Mouse (Mus musculus): ENCODE measurements around the gene Fam98c. TPM values are rescaled to one million over a fixed set of nuclear protein-coding genes. Genes with fewer than 3 reads are reported as not detected.
A peak's percentile ranks its signal among the peaks of the same experiment; 100 is the strongest.
"Not testable (repeated sequence)": the region's sequence is repeated elsewhere in the genome, so short reads cannot be mapped to it uniquely, and the experiment has no call there.

Gene Fam98c
- 10 to 100 TPM; 10.4 to 12.6 (median 10.8) TPM for total RNA-seq (2022)

DNA sequence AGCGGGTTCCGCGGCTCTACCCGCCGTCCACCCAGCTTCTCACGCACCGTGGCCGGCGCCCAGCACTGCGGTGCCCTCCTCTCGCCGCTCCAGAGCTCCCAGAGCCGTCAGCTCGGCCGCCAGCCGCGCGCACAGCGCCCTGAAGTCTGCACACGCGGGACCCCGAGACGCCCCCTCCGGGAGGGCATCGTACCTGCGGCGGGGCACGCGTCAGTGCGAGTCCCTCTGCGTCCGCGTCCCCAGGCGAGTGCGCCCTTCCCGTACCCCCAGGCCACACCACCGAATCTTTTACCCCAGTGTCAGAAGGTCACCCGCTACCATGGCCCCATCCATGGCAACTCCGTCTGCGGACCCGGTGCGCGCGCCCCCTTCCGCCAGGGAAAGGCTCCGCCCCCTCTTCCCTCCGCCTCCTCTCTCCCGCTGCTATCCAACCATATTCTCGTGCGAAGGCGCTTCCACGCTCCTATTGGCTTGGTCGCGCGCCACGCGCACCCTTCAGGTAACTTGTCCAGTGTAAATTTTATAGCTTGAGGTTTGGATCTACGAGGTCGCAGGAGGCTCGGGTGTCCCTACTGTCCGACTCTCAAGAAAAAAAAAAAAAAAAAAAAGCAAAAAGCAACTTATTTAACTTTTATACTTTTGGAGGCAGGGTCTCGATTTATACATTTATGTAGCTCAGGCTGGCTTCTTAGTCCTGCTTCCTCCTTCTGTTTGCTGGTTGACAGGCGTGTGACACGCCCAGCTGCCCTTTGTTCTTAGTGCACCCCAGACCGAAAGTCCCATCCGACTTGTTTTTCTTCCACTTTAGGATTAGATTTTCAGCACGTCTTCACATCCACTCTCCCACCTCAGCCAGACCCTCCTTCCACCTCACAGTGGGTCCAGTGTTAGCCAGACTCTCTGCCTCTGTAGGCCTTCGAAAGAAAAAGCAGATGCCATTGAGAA lies at the start of gene Fam98c:
Gene Fam98c (minus strand): TSS at position 397 of the 945 bp plus-strand sequence.
- peak; percentile 79 for DNase-seq (ENCODE audit: low spot score)

DNA sequence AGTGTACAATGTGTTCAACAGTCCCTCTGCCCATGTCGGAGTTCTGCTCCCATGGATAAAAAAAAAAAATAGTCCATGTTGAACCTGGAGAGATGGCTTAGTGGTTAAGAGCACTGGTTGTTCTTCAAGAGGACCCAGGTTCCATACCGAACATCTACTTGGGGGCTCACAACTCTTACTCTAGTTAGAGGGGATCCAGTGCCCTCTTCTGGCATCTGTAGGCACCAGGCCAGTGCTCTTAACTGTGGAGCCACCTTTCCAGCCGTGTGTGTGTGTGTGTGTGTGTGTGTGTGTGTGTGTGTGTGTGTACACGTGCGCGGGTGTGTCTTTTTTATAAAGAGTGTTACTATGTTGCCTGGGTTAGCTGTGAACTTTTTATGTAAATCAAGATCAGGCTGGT lies 46.5 kb upstream of the Fam98c start:
- no peak for DNase-seq (ENCODE audit: low spot score)

DNA sequence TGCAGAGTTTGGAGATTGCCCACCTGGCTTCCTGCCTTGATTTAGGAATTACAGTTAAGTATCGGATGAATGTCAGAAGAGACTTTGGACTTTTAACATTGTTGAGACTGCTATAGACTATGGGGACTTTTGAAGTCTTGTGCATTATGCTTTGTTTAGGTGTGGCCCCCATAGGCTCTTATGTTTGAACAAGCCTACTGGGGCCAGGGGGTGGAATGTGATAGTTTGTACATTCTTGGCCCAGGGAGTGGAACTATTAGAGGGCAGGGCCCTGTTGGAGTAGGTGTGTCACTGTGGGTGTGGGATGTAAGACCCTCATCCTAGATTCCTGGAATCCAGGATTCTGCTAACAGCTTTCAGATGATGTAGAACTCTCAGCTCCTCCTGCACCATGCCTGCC lies 38.2 kb upstream of the Fam98c start:
- DNase-seq (ENCODE audit: low spot score), result not testable (repeated sequence)

DNA sequence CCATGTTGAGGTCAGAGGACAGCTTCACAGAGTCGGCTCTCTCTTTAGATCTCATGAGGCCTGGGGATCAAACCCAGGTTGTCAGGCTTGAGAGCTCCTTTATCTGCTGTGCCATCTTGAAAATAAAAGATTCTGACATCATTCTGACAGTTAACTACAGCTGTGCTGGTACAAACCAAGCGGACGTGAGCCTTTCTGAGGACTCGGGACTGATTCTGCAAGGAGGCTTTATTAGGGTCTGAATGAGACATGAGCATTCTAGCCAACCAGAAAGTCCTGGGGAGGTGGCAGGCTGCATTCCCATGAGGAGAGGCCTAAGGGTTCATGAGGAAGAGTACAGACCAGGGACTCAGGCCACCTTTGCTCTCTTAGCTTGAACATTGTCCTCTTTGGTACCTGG lies 25.3 kb upstream of the Fam98c start:
- DNase-seq (ENCODE audit: low spot score), result not testable (repeated sequence)

DNA sequence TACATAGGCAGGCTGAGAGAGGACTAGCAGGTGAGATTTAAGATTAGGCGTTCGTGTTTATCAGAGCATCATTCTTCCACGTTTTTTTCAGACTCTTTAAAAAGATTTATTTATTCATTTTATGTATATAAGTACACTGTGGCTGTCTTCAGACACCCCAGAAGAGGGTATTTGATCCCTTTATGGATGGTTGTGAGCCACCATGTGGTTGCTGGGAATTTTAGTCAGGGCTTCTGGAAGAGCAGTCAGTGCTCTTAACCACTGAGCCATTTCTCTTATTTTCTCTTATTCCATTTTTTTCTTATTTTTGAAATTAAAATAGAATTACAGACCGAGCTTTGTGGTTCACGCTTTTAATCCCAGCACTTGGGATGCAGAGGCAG lies 24.8 kb upstream of the Fam98c start:
- no peak for DNase-seq (ENCODE audit: low spot score)

DNA sequence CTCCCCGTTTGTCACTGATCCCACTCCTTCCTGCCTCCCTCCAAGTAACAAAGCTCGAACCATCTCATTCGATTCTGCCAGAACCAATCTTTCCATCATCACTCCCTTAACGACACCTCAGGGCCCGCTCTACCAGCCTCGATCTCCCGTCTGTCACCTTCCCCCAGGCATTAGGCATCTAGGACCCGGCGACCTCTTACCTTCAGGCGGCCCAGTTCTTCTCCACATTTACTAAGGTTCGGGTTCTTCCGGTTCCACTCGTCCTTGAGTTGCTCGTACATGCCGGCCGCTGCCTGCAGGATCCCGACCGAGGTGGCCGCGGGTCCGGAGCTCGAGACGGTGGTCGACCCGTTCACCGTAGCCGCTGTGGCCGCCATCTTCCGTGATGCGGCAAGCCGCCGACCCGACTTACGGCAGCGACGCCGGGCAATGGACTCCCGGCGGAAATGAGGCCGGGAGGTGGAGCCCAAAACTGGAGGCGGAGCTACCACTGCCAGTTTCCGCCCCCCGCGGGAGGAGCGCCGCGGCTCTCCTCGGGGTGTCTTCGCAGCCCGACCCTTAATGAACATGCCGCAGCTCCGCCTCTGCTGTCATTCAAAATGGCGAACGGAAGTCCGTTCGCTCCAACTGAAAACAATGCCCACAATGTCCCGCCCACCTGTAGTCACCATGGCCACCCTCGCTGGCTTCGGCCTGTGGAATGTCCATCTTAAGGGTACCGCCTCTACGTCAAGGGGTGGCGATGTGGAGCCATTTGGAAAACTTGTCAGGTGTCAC lies 24.2 kb upstream of the Fam98c start, which contains the start of gene Psmd8:
Gene Psmd8 (minus strand): TSS at position 625 of the 777 bp plus-strand sequence.
- peak; percentile 97 for DNase-seq (ENCODE audit: low spot score)

DNA sequence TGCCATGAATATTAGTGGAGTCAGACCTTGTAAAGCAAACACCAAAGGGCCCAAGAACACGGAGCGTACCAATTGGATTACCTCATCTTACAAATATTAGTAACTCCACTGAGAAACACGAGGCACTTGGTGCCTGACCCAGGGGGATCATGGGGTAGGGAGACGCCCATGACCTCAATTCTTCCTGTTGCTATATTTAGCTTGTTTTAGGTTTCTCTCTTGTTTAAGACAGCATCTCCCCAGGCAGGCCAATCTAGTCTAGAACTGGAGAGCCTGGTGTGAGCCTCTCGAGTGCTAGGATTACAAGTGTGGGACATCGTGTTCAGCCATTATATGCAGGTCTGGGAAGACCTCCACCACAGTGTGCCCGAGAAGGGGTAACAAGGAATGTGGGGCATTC lies 23.3 kb upstream of the Fam98c start:
- no peak for DNase-seq (ENCODE audit: low spot score)

DNA sequence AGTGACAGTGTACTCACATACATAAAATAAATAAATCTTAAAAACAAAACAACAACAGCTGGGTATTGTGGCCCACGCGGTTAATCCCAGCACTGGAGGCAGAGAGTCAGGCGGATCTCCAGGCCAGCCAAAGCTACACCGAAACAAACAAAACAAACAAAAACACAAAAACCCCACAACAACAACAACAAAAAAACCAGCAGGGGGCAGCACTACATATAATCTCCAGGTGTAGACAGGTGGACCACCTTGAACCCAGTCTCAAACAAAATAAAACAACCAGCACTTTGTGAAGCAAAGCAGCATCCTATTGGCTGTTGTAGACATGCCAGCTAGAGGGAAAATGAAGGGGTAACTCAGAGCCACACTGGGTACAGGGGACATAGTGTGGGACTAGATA lies 22.1 kb upstream of the Fam98c start:
- DNase-seq (ENCODE audit: low spot score), result no peak

DNA sequence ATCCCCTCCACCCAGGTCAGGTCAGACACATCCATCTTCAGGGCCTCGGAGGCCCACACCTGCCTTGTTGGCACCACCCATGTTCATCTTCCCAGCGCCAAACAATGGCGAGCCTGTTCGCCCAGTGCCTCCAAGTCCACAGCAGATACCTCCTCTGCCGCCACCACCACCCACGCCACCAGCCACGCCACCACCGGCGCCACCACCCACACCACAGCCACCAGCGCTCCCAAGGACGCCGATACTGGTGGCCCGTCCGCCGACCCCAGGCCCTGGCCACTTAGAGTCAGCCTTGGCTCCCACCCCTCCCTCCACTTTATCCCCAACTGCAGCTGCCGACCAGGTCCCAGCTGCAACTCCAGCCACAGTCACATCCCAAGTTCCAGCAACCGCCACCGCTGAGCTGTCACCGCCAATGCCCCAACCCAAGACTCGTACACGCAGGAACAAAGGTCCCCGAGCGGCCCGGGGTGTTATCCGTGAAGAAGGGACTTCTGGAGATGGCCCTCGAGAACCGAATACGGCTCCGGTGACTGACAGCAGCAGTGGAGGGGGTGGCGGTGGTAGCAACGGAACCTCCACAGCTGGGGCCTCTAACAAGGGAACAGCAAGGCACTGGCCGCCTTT lies 16.5 kb upstream of the Fam98c start:
- no peak for DNase-seq (ENCODE audit: low spot score)

DNA sequence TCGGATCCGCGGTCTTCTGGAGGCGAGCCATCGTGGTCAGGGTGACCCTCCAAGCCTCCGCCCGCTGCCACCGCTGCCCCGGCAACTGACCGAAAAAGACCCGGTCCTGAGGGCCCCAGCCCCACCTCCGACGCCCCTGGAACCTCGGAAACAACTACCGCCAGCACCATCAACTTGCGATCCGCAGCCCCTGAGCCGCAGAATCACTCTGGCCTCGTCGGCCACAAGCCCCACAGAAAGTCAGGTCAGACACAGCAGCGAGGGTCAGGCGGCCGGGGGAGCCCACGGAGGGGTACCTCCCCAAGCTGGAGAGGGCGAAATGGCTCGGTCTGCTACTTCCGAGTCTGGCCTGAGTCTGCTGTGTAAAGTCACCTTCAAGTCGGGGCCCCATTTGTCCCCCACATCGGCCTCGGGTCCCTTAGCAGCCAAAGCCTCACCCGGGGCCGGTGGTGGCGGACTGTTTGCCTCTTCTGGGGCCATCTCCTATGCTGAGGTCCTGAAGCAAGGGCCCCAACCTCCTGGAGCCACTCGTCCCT lies 15.6 kb upstream of the Fam98c start:
- no peak for DNase-seq (ENCODE audit: low spot score)

DNA sequence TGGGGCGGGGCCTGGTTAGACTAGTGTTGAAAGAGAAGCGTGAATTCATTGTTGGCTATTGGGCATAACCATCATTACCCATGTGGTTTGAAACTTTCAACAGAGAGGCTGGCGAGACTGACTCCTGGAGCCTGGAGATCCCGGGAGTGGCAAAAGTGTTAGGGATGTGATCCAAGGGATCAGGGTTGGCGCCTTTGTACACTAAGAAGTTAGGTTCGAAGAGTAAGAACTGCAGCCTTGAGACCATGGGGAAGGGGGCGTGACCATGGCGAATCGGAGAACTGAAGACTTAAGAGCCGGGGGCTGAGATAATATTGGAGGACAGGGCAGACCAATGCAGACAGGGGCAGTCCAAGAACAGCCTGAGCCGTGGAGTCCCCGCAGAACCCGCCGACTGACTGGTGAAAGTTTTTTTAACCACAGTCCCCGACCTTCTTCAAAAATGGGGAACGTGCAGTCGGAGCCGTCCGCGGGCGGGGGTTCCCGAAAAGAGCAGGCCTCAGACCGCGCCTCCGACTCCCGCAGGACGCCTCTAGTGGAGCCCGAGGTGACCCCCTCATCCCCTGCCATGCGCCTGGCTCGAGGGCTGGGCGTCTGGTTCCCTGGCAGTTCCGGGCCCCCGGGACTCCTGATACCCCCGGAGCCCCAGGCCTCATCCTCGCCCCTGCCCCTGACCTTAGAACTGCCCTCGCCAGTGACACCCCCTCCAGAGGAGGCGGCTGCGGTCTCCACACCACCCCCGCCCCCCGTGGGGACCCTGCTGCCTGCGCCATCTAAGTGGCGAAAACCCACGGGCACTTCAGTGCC lies 14.9 kb upstream of the Fam98c start:
- DNase-seq (ENCODE audit: low spot score), result no peak

DNA sequence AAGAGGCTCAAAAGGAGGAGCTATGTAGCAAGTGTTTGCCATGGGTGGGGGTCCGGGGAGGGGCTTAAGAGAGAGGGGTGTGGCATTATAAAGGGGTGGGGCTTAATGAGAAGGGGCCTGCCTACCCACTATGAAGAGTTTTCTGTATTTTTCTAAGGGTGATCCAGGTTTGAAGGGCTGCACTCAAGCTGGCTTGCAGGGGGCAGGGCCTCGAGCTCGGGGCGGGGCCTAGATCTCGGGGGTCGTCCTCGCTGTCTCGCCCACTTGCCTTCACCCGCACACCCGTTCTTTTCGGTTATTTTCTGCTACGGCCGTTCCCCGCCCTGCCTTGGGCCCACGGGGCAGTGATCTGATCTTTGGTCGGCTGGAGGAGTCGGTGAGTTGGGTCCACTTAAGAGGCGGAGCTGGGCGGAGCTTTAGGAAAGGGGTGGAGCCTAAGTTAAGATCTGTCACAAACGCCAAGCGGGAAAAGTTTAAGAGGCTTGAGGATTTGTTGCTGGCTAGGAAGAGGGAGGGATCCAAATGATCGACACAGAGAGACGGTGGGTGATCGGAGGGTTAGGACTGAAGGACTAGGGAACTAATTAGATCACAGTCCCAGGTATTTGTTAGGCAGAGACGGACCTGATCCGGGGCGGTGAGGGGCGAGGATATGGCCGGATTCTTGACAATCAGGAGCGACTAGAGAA lies 14.2 kb upstream of the Fam98c start, which contains the start of the genes Ggn and Spred3:
Gene Ggn (plus strand): TSS at position 145 of the 689 bp plus-strand sequence.
Gene Spred3 (minus strand): TSS at position 346 of the 689 bp plus-strand sequence.
- DNase-seq (ENCODE audit: low spot score), result peak; percentile 81

DNA sequence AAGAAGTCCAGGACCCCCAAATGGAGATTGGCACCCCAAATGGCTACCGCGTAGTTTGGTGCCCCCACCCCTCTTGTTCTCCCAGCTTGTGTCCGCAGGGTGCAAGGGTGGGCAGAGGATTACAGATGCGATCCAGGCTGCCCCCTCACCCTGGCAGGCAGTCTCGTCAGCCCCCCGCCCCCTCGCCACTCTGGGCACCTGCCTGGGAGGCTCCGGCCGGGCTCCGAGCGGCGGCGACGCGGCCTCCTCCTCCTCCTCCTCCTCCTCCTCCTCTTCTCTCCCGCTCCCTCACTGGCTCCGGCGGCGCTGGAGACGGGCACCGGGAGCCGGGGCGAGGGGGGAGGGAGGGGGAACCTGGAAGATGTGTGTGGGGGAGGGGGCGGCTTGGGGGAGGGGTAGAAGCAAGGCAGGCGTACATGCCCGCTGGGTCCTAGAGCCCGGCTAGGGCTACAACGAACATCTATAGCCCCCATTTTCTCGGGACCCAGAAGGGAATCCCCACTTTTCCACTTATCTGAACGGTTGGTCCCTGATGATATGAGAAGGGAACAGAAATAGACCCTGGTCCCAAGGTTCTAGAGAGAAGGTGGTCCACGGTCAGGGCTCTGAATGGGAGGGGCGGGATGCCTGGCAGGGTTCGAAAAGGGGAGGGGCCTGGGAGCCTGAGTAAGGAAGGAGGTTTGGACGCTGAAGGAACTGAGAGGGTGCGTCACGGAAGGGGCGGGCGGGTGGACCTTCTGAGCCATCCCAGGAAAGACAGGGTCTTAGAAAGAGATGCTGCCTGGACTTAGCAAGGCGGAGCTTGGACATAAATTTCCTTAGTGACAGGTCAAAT lies 13.4 kb upstream of the Fam98c start:
- peak; percentile 75 for DNase-seq (ENCODE audit: low spot score)

DNA sequence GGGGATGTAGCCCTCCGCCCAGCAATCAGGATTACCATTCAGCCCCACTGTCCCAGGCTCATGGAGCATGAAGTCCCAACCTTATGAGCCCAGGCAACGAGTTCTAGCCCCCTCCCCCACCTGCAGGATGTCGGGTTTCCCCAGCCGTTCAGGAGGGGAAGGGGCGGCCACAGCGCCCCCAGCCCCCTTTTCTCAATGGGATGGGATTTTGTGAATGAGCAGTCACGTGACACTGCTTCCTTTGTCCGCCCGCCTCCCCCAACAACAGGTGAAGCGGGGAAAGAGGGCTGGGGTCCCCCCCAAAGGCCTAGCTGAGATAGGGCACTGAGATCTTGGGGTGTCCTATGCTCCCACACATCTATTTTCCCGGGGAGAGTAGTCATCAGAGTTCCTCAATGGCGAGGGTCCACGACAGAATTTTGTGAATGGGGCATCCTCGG lies 12.8 kb upstream of the Fam98c start:
- no peak for DNase-seq (ENCODE audit: low spot score)

DNA sequence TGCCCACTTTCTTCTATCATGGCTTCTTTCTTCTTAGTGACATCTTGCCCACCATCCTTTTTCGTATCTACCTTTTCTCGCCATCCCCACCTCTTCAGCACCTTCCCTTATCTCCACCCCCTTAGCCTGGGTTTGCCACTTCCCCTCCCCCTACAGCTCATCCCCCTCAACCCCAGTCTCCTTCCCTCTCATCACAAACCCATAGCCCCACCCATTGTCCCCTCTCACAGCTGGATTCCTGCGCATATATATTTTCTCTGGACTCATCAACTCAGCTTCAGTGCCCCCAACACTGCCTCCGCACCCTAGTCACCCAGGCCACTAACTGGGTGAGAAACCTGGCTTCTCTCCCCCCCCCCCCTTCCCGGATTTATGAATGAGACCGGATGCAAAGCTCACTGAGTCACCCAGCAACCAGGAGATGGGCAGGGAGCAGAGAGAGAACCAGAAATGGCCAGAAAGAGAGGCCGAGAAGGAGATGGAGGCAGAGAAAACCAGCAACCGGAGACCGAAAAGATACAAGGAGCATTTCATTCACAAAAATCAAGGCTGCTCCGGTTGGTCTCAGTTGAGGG lies 12.2 kb upstream of the Fam98c start:
- DNase-seq (ENCODE audit: low spot score), result no peak

DNA sequence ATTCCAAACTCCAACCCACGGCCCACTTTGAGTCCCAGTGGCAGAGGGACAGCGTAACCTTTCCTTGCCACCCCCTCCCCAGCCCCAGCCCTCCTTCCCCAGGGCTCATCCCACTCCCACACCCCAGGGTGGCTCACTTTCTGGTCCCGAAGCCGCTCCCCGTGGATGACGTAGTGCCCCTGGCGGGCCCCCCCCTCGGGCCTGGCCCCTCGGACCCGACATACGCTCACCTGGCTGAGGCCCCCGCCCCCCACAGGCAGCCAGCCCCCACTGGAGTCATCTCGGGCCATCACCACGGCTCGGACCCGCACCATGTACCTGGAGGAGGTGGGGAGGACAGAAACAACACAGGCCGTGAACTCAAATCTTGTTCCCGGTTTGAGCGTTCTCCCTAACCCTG lies 11.6 kb upstream of the Fam98c start:
- no peak for DNase-seq (ENCODE audit: low spot score)

DNA sequence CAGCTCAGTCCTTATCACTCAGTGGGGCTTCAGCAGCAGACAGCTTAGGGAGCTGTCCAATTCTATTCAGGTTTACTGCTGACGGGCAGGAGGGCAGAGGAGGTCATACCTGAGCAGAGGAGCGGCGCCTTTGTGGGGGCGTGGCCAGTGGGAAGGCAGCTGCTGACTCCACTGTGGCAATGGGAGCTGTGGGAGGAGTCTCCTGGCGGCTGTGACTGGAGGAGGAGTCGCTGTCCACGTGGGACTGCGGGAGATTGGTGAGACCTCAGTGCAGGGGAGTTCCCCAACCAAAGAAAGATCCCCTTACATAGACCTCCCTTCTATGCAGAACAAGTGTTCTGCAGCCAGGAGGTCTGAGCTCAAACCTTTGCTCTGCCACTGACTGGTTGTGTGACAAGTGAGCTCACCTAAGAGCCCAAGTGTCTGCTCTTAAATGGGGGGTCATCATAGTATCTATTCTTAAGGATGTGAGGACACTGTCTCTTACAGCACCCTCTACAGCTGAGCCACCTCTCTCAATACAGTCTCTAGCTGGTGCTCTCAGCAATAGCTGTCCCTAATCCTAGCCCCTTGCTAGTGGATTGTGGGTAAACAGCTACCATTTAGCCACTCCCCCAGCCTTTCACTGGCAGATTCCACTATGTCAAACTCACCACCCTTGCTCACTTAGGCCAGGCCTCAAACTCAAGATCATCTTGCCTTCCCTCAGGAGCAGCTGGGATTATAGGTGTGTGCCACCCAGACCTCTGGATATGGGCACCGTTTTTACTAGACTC lies 6.9 kb upstream of the Fam98c start:
- DNase-seq (ENCODE audit: low spot score), result no peak

DNA sequence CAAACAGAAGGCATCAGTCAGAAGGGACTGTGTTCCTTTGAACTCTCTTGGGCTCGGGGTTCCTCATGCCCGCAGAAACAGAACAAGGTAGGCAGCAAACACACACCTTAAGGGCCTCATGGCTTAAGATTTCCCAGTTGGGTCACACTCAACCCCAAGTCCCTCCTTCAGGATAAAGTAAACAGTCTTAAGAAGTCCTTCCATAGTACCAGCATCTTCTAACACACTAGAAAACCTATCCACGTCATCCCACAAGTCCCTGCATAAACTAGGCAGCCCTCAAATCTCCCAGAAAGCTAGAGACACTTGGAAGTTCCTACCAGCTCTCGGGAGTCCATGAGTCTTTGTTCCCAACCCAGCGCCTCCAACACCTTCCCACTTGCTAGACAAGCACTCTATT lies 6.3 kb upstream of the Fam98c start:
- no peak for DNase-seq (ENCODE audit: low spot score)

Data from heart, adult 8-10 months (tissue).